Mouse (Mus musculus) lung, postnatal 0 days (tissue): Measurements from ENCODE around the gene Cracr2b.

Experiments
- CTCF ChIP-seq: IDR thresholded peaks from 2 replicates; pipeline ENCODE4 v1.5.1; 2016; ENCODE audit warnings: antibody characterized with exemption, mild to moderate bottlenecking
- EP300 ChIP-seq: IDR thresholded peaks from 2 replicates; pipeline ENCODE4 v1.6.1; 2016; ENCODE audit warnings: antibody characterized with exemption, mild to moderate bottlenecking, control low read depth

- TF ChIP-seq CTCF = 0 out of 2 replicates have a peak, but pooled peaks have one; percentile 6
- no peak for TF ChIP-seq EP300
Measured at GRCm38 (mm10) chr7:141475011-141475804, 14.3 kb downstream of the Cracr2b start, which contains the start of the genes Polr2l and Tspan4.
